Mouse (Mus musculus) CH12.LX (cell line): ENCODE data around the gene Dlk1.

Experiments
- CTCF ChIP-seq, 2 experiments: IDR thresholded peaks in 1 of 2; conservative IDR thresholded peaks in 1 of 2; 2 replicates each; pipeline ENCODE4 v1.5.1; 2011 to 2012; ENCODE audit warnings: low read depth in 2 of 2, low read length in 2 of 2, improper control_type of control experiment in 1 of 2, inconsistent platforms in 1 of 2, mild to moderate bottlenecking in 1 of 2, moderate library complexity in 1 of 2
- E2F4 ChIP-seq: IDR thresholded peaks from 2 replicates; pipeline ENCODE4 v1.6.1; 2011; ENCODE audit warnings: low read depth, low read length, improper control_type of control experiment; ENCODE audit not compliant: insufficient replicate concordance
- ETS1 ChIP-seq: conservative IDR thresholded peaks from 2 replicates; pipeline ENCODE4 v1.6.1; 2012; ENCODE audit warnings: low read depth, mild to moderate bottlenecking, inconsistent platforms, low read length, improper control_type of control experiment, moderate library complexity
- POLR2A ChIP-seq: IDR thresholded peaks from 2 replicates; pipeline ENCODE4 v1.6.1; 2011; ENCODE audit warnings: low read depth, mild to moderate bottlenecking, improper control_type of control experiment, low read length
- ZKSCAN1 ChIP-seq: IDR thresholded peaks from 2 replicates; pipeline ENCODE4 v1.6.1; 2012; ENCODE audit warnings: low read depth, inconsistent platforms, low read length, improper control_type of control experiment, borderline replicate concordance

- TF ChIP-seq CTCF (conservative IDR thresholded peaks at IDR 0.05 in 1 of 2, IDR thresholded peaks at IDR 0.05 in 1 of 2; ENCODE audit: low read depth in 2 of 2, low read length in 2 of 2), result no peak
- no peak for TF ChIP-seq ZKSCAN1
- no peak for TF ChIP-seq E2F4
- TF ChIP-seq POLR2A, result no peak
- TF ChIP-seq ETS1, result no peak
These were observed 21.6 kb downstream of the Dlk1 start for GRCm38 (mm10) chr12:109474187-109474606.
